Mouse (Mus musculus): Measurements from ENCODE around the gene Kcnj14.

Kcnj14 gene

GRCm38 (mm10) chr7:45831128-45831525 lies 6.5 kb upstream of the Kcnj14 start:
- DNase-seq, result no peak

DNA sequence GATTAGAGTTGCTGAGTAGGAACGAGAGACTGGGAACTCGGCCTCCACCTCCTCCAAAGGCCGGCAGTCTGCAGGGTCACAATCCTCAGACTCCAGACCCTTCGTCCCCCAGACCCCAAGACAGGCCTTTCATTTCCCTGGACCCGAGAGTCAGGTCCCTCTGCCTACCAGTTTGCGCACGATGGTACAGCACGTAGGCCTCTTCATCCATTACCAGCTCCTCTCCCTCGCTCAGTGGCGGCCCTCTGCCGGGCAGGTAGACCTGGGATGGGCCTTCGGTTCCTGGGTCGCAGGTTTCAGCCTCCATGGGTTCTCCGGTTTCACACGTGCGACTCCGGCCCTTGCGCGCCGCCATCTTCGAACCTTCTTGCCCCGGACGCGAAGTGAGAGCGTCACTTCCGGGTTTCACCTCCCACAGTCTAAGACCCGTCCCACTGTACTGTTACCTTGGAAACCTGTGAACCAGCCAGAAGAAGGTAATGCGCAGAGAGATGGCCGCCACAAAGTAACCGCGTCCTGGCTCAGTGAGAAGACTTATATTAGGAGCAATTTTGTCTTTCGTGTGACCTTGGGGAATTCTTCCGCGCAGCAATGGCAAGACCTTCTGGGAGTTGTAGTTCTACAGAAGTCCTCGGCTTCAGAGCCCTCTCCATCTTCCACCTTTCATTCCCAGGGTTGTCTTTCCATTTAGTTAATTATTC lies 6.0 kb upstream of the Kcnj14 start, which contains the start of gene Grwd1:
Gene Grwd1, minus strand, starts transcription at position 518 of the 701 bp plus-strand sequence.
- DNase-seq, result peak; percentile 93

- DNase-seq, result no peak
Measured at GRCm38 (mm10) chr7:45826631-45827030, 2.0 kb upstream of the Kcnj14 start.

GRCm38 (mm10) chr7:45820913-45821312 lies 3.7 kb downstream of the Kcnj14 start:
- DNase-seq, result no peak

- DNase-seq, result no peak
Measured at GRCm38 (mm10) chr7:45819843-45820242, 4.7 kb downstream of the Kcnj14 start.

DNA sequence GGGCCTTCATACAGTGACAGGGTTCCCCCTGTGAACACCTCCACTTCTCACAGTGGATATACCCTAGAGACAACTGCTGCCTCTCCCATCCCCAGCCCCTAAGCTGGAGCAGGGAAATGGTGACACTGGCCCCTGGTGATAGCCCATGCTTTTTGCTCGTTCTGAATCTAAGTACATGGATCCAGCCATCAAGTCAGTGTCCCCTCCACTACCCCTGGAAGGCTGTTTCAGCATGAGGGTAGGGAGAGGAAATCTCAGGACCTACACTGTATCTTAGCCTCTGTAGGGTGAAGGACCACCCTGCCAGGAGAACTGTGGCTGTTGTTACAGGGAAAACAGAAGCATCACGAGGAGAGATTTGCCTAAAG lies 8.6 kb downstream of the Kcnj14 start:
- DNase-seq, result no peak

DNA sequence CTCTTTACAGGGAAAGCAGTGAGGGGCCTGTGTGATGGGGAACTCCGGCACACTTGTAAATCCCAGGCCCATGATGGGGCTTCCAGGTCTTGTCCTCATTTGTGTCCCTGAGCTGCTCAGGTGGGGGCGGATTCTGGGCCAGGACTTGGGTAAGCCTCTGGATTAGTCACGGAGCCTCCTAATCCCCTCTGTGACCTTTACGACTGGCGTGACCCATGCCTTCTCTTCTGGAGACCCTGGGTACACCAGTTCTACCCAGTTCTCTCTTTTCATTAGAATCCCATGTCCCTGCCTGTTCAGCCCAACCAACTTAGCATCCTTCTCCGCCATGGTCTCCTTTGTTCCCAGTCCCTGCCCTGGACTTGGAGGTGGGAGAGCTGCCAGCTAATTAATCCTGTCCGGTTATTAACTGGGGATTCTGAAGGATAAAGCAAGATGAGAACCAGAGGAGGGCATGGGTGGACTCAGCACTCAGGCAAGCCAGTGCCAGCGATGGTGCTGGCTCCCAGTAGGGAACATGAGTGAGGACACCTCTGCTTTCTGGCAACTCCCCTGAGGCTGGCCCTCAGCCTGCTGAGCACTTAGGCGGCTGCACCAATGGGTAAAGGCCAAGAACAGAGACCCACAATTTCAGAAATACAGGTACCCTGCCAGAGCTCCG lies 9.1 kb downstream of the Kcnj14 start:
- DNase-seq, result no peak

DNA sequence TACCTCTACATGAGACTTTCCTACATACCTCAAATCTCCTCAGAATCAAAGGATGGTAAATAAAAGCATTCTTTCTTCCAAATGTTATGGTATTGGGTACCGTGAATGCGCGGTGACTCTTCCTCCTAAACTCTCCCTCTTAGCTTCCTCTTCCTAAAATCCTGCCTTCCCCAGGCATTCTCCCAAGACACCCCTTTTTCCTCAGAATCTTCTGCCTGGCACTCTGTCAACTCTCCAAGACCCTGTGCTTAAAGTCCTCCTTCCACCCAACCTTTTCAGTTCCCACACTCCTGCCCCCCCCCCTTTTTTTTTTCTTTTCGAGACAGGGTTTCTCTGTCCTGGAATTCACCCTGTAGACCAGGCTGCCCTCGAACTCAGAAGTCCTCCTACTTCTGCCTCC lies 9.7 kb downstream of the Kcnj14 start:
- DNase-seq, result peak; percentile 31

GRCm38 (mm10) chr7:45813787-45814779 lies 10.5 kb downstream of the Kcnj14 start, which contains the start of gene Cyth2:
Gene Cyth2, minus strand, starts transcription at chr7:45814581.
- DNase-seq, result peak; percentile 100

- DNase-seq, result no peak
Measured at GRCm38 (mm10) chr7:45812921-45813320, 11.7 kb downstream of the Kcnj14 start.

DNA sequence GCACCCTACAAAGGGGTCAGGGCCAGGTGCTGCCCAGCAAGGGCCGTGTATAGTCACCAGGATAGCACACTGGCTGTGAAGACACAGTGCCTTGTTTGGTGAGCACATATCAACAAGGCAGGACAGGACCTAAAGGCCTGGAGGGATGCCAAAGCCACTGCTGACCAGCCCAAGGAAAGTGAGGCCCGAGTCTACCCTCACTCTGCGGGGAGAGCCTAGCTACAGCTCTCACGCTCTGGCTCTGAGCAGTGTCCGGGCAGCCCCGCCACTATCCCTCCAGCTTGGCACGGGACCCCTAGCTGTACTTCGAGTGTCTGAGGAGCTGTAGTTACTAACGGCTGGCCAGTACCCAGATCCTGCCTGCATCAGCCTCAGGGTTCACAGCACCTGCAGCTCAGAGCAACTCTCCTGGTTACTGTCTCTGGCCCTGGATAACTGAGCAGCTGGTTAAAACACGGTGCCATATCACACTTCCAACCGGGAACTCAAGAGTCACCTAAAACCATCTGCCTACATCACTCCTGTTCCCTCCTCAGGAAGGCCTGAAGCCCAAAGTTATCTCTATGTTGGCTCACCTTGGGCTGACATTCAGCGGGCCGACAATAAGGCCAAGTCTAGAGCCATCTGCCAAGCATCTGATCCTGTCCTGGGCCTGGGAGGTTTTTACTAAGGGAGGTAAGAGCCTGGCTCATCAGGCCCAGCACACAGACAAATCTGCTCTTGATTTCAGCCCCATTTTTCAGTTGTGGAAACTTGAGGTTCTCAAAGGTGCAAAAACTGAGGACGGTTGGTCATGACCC lies 15.1 kb downstream of the Kcnj14 start:
- no peak for DNase-seq

GRCm38 (mm10) chr7:45808471-45808870 lies 16.1 kb downstream of the Kcnj14 start:
- DNase-seq, result no peak

GRCm38 (mm10) chr7:45805941-45806340 lies 18.6 kb downstream of the Kcnj14 start:
- DNase-seq, result no peak

DNA sequence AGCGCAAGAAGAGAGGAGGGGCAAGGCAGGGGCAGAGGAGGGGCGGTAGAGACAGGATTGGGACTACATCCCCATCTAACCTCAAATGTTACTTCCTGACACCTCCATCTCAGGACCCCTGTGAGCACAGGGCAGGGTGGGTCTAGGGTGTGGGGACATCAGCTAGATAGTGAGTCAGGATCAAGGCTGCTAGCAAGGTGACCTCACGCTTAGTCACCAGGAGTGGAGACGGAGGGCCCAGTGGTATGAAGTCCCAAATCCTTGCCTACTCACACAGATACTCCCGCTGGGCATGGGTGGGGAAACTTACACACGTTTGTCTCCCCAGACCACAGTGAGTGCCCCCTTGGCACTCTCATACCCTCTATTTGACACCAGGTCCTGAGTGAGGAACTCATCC lies 22.0 kb downstream of the Kcnj14 start:
- no peak for DNase-seq

- peak; percentile 96 for DNase-seq
Measured at GRCm38 (mm10) chr7:45801348-45801747, 23.2 kb downstream of the Kcnj14 start.

DNA sequence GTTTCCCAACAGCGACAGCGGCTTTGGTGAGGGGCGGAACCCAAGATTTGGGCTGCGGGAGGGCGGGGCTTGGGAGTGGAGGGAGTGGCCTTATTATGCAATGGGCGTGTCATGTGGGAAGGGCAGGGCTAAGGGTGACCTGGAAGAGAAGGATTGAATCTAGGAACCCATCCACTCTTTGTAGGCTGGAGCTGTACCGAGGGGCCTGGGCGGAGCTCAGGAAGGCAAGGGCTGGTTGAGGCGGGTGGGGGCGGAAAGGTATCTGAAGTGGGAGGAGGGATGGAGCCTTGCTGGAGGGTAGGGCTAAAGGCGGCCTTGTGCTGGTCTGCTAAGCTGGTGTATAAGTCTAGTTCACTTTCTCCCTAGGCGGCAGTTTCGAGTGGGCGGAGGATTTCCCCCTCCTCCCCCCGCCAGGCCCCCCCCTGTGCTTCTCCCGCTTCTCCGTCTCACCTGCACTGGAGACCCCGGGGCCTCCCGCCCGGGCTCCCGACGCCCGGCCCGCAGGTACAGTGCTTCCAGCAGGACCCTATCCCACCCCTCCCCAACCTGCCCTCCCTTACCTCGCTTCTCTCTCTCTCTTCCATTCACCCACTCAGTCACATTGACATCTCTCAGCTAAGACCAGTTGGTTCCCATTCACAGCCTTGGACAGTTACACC lies 23.9 kb downstream of the Kcnj14 start:
- peak; percentile 51 for DNase-seq

DNA sequence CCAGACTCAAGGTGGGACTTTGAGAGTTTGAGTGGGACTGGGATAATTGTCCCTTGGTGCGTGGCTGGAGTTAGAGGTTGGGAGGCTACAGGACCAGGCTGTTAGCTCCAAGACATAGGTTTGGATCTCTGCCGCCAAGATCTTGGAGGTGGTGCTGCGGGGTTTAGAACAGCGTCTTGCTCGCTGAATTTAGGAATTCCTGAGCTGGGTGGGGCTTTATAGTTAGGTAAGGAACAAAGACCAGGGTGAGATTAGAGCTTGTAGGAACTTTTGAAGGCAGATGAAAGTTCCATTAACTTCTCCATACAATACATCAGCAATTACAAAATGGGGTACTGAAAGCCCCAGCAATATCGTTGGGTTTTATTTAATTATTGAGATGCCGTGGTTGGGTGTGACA lies 24.6 kb downstream of the Kcnj14 start:
- DNase-seq, result no peak

GRCm38 (mm10) chr7:45798931-45799330 lies 25.7 kb downstream of the Kcnj14 start:
- DNase-seq, result no peak

DNA sequence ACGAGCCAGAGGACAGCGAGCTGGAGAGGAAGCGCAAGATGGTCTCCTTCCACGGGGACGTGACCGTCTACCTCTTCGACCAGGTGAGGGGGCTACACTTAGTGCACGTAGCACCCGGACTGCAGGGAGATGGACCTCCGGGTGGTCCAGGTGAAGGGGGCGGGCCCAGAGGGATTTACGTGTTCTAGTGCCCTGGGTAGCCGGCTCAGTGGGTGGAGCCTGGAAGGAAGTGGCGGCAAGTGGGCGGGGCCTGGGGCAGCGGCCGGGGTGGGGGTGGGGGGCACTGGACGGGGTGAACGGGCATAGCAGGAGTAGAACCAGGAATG lies 26.1 kb downstream of the Kcnj14 start:
- DNase-seq, result peak; percentile 55

DNA sequence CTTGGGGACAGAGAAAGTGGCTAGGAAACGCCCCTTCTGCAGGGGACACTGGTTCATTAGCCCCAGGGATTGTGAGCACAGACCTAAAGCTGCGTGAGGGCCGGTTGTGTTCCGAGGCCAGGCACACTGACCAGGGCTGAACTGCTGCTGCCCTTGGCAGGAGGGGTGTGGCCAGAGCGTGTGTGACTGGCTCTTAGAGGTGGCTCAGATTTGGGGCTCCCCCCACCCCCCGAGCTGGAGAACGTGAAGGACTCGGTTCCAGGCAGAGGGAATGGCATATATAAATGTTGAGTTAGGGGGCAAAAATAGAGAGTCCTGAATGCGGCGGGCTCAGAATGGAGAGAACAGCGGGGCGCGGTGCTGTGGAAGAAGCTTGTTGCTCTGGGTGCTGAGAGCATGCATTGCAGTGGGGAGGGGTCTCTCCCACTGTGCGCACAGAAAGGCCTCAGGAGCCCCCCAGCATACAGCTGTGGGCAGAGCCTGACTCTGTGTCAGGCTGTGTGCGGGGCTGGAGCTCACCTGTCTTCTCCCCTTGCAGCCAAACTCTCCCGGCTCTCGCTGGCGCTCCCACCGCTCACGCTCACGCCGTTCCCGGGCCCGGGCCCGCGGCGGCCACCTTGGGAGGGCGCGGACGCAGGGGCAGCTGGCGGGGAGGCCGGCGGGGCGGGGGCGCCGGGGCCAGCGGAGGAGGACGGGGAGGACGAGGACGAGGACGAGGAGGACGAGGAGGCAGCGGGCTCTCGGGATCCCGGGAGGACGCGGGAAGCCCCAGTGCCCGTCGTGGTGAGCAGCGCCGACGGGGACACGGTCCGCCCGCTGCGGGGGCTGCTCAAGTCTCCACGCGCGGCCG lies 26.7 kb downstream of the Kcnj14 start:
- no peak for DNase-seq

DNA sequence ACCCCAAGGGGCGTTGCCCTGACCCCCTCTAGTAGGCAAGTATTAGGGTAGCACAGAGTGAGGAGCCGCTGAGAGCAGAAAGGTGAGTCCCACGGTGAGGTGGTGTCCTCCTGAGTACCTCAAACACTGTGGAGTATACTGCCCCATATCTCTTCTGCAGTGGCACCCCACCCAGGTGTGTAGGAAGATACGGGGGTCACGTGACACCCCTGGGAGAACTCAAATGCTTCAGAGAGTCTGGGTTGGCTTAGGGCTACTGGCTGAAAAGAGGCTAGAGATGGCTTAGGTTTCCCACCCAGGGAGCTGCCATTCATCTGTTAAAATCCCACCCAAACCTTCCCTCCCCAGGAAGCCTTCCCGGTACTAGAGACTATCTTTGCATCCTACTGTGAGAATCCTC lies 27.6 kb downstream of the Kcnj14 start:
- no peak for DNase-seq

All from kidney, adult 9 months (tissue).